Mouse (Mus musculus) stomach, embryonic 16.5 days (tissue): ENCODE data around the gene Igf1r. TPM values are rescaled to one million over a fixed set of nuclear protein-coding genes. Genes with fewer than 3 reads are reported as not detected.
A peak's percentile ranks its signal among the peaks of the same experiment; 100 is the strongest.

Experiments
- ATAC-seq: fragments of 200-750 bp; cut with Nextera tagmentation; 2 replicates; pipeline ENCODE4 v1.8.0; 2017; ENCODE audit warnings: moderate number of reproducible peaks, moderate TSS enrichment; ENCODE audit not compliant: insufficient read depth, low FRiP score
- H3K27ac ChIP-seq: fragments of 300-500 bp; sonication (generic); 2 replicates; pipeline ENCODE4 v1.5.1; 2014; ENCODE audit warnings: low read length
- H3K27me3 ChIP-seq: fragments of 300-500 bp; sonication (generic); 2 replicates; pipeline ENCODE4 v1.6.1; 2014; ENCODE audit warnings: low read length, control low read depth, mixed read lengths; ENCODE audit not compliant: control insufficient read depth, insufficient read depth
- H3K36me3 ChIP-seq: fragments of 300-500 bp; sonication (generic); 2 replicates; pipeline ENCODE4 v1.6.1; 2014; ENCODE audit warnings: low read length; ENCODE audit not compliant: control insufficient read depth, insufficient read depth
- H3K4me1 ChIP-seq: fragments of 300-500 bp; sonication (generic); 2 replicates; pipeline ENCODE4 v1.6.1; 2014; ENCODE audit warnings: low read length, control low read depth, mixed read lengths; ENCODE audit not compliant: control insufficient read depth, insufficient read depth
- H3K4me2 ChIP-seq: fragments of 300-500 bp; sonication (generic); 2 replicates; pipeline ENCODE4 v1.6.1; 2014; ENCODE audit warnings: low read depth, low read length, mixed read lengths
- H3K4me3 ChIP-seq: fragments of 300-500 bp; sonication (generic); replicated peaks from 2 replicates; pipeline ENCODE4 v1.5.1; 2014; ENCODE audit warnings: mild to moderate bottlenecking, low read length
- H3K9ac ChIP-seq: fragments of 300-500 bp; sonication (generic); 2 replicates; pipeline ENCODE4 v1.6.1; 2014; ENCODE audit warnings: low read length
- H3K9me3 ChIP-seq: fragments of 300-500 bp; sonication (generic); replicated peaks from 2 replicates; pipeline ENCODE4 v1.6.1; 2016; ENCODE audit warnings: low read length, control low read depth; ENCODE audit not compliant: control insufficient read depth
- WGBS: fragments of 180-500 bp; shearing (Covaris S2); extraction: QIAGEN DNeasy Blood & Tissue Kit; methylation state at CpG from one replicate; pipeline ENCODE4 v1.1.7; 2014; 5-methylcytosine and 5-hydroxymethylcytosine counted together
- polyA plus RNA-seq: library from polyadenylated mRNA; unstranded; fragments of >200 nt; fragmentation: Nextera tagmentation; extraction: Ambion mirVana; gene quantifications from 2 replicates; pipeline ENCODE4 v1.2.1, GENCODE M21; 2015

Igf1r gene
- polyA plus RNA-seq, 1 experiment from 2014 or later, result 15.0 TPM

DNA sequence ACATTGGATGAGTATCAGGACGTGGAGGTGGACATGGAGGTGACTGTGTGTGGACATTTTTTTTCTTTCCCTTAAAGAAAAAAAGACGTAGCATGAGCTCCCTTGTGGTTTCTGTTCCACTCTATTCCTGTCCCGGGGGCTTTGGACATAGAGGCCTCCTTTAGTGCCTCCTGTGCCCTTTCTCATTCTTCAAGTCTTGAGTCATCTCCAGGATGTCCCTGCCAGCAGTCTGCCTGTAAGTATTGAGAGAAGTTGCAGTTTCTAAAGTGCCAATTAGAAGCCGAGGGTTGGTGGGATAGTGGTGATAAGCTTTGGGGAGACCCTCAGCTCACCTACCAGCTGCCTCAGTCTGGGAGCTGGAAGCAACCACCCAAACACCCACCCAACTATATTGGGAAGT, 92.0 kb downstream of the Igf1r start:
- ATAC-seq, result no peak
- 79% methylated on average over 4 of the region's 4 CpGs for WGBS
- Histone ChIP-seq H3K4me1 (peaks cover 5% of the 10 kb centered on the region), H3K4me2 (no peak overlapping the region), H3K9ac (no peak overlapping the region), H3K27ac (no peak overlapping the region), H3K36me3 (no peaks in the 10 kb centered on the region), H3K4me3 (no peak overlapping the region), H3K9me3 (no peaks in the 10 kb centered on the region), H3K27me3 (no peaks in the 10 kb centered on the region)

DNA sequence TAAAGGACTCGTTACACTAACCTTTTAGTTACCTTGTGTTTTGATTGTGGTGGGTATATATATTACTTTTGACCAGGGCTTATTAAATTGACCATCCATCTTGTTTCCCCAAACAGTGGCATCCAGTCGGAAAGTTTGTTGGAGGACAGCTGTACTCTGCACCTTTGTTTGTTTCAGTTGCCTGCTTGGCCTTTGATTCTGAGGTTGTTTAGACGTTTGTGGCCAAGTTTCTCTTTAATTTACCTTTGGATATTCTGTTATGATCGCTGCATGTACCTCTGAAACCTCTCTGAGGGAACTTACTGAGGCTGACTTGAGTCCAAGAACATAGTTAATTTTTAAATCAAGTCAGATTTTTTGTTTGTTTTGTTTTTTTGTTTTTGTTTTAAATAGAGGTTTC, 94.5 kb downstream of the Igf1r start:
- no peak overlapping the region for H3K4me3 ChIP-seq
- no peak overlapping the region for H3K9ac ChIP-seq
- 66% methylated on average over 4 of the region's 4 CpGs for WGBS
- no peaks in the 10 kb centered on the region for H3K27me3 ChIP-seq
- ATAC-seq, result no peak
- H3K4me1 ChIP-seq, result no peaks in the 10 kb centered on the region; the same call in 1 of the 2 replicates
- no peaks in the 10 kb centered on the region for H3K9me3 ChIP-seq
- no peak overlapping the region for H3K27ac ChIP-seq
- no peaks in the 10 kb centered on the region for H3K36me3 ChIP-seq
- no peak overlapping the region for H3K4me2 ChIP-seq

DNA sequence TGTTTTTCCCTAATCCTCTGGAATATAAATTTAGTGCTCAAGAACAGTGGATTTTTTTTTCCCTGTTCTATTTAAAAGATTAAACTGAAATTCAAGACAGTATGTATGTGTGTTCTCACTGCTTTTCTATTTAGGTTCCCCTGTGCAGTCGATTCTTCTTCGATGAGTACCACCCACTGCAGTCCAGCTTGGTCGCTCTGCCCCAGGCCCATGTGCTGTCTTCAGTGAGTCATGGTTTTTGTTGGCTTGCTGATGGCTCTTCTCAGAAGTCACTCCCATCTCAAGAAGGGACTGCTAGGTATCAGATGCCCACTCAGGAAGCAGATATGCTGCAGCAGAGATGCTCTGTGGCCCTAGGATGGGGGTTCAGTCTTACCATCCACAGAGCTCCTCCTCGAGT, 95.9 kb downstream of the Igf1r start:
- no peak overlapping the region for H3K4me2 ChIP-seq
- H3K27me3 ChIP-seq, result no peaks in the 10 kb centered on the region
- H3K27ac ChIP-seq, result no peak overlapping the region
- H3K4me3 ChIP-seq, result no peak overlapping the region
- no peaks in the 10 kb centered on the region; the same call in 1 of the 2 replicates for H3K4me1 ChIP-seq
- WGBS, result 80% methylated on average over 4 of the region's 4 CpGs
- H3K36me3 ChIP-seq, result no peaks in the 10 kb centered on the region
- H3K9me3 ChIP-seq, result no peaks in the 10 kb centered on the region
- H3K9ac ChIP-seq, result no peak overlapping the region
- no peak for ATAC-seq

DNA sequence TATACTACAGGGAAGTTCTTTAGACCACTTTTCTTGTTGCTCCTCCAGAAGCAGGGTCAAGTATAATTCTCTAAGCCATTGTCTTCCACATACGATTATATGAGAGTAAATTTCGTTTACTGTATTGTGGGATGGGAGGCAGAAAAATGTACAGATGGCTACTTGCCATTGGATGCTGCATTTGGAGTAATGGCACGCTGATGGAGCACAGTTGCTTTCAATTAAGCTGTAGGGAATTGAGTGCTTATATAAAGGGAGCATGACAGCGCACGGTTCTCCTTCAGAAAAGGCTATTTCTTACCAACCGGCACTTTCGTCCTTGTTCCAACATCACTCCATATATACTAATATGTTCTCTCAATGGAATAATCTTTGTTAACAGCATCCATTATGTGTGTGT, 96.4 kb downstream of the Igf1r start:
- no peaks in the 10 kb centered on the region for H3K9me3 ChIP-seq
- H3K9ac ChIP-seq, result no peak overlapping the region
- ATAC-seq, result no peak
- no peaks in the 10 kb centered on the region for H3K36me3 ChIP-seq
- 75% methylated on average over 7 of the region's 7 CpGs for WGBS
- H3K4me2 ChIP-seq, result no peak overlapping the region
- no peak overlapping the region for H3K27ac ChIP-seq
- no peaks in the 10 kb centered on the region for H3K27me3 ChIP-seq
- H3K4me3 ChIP-seq, result no peak overlapping the region
- H3K4me1 ChIP-seq, result no peaks in the 10 kb centered on the region; the same call in 1 of the 2 replicates

DNA sequence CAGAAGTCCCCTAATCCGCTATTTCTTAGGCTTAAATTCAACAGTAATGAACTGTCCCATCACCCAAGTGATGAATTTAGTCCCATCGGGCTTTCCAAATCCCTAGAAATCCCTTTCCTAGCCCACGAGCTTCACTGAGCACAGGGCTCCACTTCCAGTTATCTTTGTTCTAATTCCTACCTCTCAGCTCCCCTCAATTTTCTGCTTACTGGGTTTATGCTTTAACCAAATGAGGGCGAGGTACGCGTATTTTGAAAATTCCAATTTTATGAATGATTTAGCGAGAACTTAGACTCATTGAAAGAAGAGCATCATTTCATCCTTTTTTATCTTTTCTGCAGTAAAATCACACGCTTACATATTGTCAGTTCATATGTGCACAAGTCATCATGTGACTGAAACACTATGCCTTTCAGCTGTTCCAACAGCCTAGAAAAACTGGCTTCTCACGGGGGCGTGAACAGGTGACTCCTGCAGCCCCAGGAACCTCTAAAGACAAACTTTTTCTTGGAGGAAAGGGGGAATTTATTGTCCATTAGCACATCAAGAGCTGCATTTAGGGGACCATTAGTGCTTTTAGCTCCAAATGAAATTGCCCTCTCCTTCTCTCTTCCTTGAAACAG, 100.5 kb downstream of the Igf1r start:
- Histone ChIP-seq H3K36me3 (no peaks in the 10 kb centered on the region), H3K27me3 (no peaks in the 10 kb centered on the region), H3K4me3 (no peak overlapping the region), H3K9me3 (no peaks in the 10 kb centered on the region), H3K4me2 (no peak overlapping the region), H3K4me1 (peaks cover 3% of the 10 kb centered on the region; the same call in 1 of the 2 replicates), H3K9ac (no peak overlapping the region), H3K27ac (no peak overlapping the region)
- ATAC-seq, result no peak
- WGBS, result 74% methylated on average over 10 of the region's 10 CpGs

DNA sequence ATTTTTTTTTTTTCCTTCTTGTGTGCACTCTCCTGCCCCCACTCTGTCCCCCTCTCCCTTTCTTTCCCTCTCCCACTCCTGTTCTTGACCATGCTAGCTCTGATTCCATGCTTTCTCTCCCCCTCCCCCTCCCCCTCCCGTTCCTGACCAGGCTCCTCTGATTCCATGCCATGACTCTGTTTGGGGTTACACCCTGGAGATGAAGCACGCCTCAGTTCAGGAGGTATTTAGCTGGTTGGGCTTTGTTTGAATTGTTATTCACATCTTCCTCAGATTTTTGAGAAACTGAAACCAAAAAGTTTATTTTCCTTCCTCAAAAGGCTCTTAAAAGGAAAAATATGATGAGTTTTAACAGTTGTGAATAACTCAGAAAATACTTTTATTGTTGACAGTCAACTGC, 101.9 kb downstream of the Igf1r start:
- H3K4me1 ChIP-seq, result peaks cover 3% of the 10 kb centered on the region; the same call in 1 of the 2 replicates
- no peak overlapping the region for H3K27ac ChIP-seq
- no peaks in the 10 kb centered on the region for H3K9me3 ChIP-seq
- no peak overlapping the region for H3K4me2 ChIP-seq
- H3K9ac ChIP-seq, result no peak overlapping the region
- no peak for ATAC-seq
- H3K4me3 ChIP-seq, result no peak overlapping the region
- H3K27me3 ChIP-seq, result no peaks in the 10 kb centered on the region
- 28% methylated on average over 2 of the region's 2 CpGs for whole genome bisulfite sequencing
- no peaks in the 10 kb centered on the region for H3K36me3 ChIP-seq

DNA sequence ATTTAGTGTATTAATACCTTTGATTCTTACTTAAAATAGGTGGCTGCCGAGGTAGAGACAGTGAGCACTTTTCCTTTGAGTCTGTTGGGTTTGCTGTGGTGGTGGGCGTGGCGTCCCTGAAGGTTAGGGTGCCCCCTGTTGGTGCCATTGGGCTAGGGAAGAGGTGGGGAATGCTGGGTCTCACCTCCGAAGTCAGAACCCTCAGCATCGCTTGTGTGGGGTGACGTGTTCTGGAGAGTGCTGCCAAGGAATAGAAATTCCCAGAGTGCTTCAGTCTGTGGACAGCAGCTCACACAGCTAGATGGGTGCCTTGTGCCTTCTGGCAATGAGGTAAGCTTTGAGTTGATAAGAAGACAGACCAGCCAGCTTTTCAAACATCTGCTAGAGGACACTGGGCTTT, 102.3 kb downstream of the Igf1r start:
- Histone ChIP-seq H3K36me3 (no peaks in the 10 kb centered on the region), H3K4me2 (no peak overlapping the region), H3K4me3 (no peak overlapping the region), H3K9me3 (no peaks in the 10 kb centered on the region), H3K9ac (no peak overlapping the region), H3K27me3 (no peaks in the 10 kb centered on the region), H3K27ac (no peak overlapping the region), H3K4me1 (peaks cover 3% of the 10 kb centered on the region; the same call in 1 of the 2 replicates)
- ATAC-seq, result peak; percentile 10; the same call in 1 of the 2 replicates
- WGBS, result 68% methylated on average over 6 of the region's 6 CpGs

DNA sequence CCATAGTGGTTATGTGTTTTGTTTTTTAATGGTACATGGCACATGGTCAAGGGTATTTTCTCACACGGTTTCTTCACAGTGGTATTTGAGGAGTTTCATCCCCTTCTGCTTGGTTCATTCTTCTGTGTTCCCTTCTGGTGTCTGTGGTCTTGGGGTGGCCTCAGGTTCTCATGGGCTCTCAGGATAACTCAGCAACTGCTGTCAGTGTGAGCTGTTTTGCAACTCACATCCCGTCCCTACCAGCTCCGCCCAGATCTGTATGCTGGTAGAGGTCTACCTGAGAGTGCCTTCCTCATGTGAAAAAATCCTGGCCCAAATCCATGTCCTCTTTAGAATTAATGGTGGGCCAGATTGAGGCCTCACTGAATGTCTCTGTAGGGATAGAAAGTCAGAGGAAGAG, 104.4 kb downstream of the Igf1r start:
- H3K36me3 ChIP-seq, result no peaks in the 10 kb centered on the region
- no peak overlapping the region for H3K27ac ChIP-seq
- H3K9me3 ChIP-seq, result no peaks in the 10 kb centered on the region
- H3K4me3 ChIP-seq, result no peak overlapping the region
- H3K9ac ChIP-seq, result no peak overlapping the region
- no peak for ATAC-seq
- peaks cover 15% of the 10 kb centered on the region for H3K4me1 ChIP-seq
- no peak overlapping the region for H3K4me2 ChIP-seq
- H3K27me3 ChIP-seq, result no peaks in the 10 kb centered on the region
- WGBS, result 78% methylated on average over 3 of the region's 3 CpGs

DNA sequence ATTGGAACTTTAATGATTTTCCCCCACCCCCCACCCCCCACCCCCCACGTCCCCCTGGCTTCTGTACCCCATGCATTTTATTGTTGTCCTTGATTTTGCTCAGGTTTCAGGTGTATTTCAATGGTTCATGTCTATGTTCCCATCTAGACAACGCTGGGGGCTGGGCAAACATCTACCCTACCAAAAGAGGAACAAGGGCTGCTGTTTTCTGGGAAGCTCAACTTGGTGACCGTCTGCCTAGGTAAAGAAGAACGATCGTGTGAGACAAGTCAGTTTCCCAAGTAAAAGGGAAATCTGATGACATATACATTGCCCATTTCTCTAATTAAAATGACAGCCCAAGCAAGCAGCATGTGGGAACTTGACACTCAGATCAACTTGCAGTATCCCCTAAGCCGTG, 107.1 kb downstream of the Igf1r start:
- no peak overlapping the region for H3K4me2 ChIP-seq
- no peaks in the 10 kb centered on the region for H3K27me3 ChIP-seq
- 69% methylated on average over 6 of the region's 6 CpGs for WGBS
- 0 out of 2 replicates have a peak overlapping the region, but pooled peaks have one; percentile 10 for H3K27ac ChIP-seq
- no peaks in the 10 kb centered on the region for H3K9me3 ChIP-seq
- H3K4me3 ChIP-seq, result no peak overlapping the region
- H3K4me1 ChIP-seq, result peaks cover 37% of the 10 kb centered on the region
- no peak overlapping the region for H3K9ac ChIP-seq
- no peak for ATAC-seq
- no peaks in the 10 kb centered on the region for H3K36me3 ChIP-seq
